Mouse (Mus musculus) heart, postnatal 0 days (tissue): ENCODE measurements at regions not wholly inside any gene's neighbourhood (a gene's known extent, or its start where the extent isn't known, plus 50 kb on each side); places are given as distances from the start of the nearest gene placed in this dataset.

ENCODE experiments used
- ATAC-seq: fragments of 200-750 bp; cut with Nextera tagmentation; 2 replicates; pipeline ENCODE4 v1.8.0; 2017; ENCODE audit warnings: low read depth, moderate number of reproducible peaks, moderate library complexity; ENCODE audit not compliant: insufficient read depth
- DNase-seq: peaks from one replicate; pipeline ENCODE4 v3.0.0-alpha.2; 2016; ENCODE audit warnings: low spot score
- H3K27ac ChIP-seq: fragments of 300-500 bp; sonication (generic); 2 replicates; pipeline ENCODE4 v1.5.1; 2014; ENCODE audit warnings: low read depth, mild to moderate bottlenecking
- H3K27me3 ChIP-seq: fragments of 300-500 bp; sonication (generic); 2 replicates; pipeline ENCODE4 v1.6.1; 2014; ENCODE audit warnings: low read length, mixed read lengths; ENCODE audit not compliant: control insufficient read depth, insufficient read depth
- H3K36me3 ChIP-seq: fragments of 300-500 bp; sonication (generic); replicated peaks from 2 replicates; pipeline ENCODE4 v1.6.1; 2014; ENCODE audit warnings: low read length, mixed read lengths; ENCODE audit not compliant: control insufficient read depth, insufficient read depth
- H3K4me1 ChIP-seq: fragments of 300-500 bp; sonication (generic); 2 replicates; pipeline ENCODE4 v1.6.1; 2014; ENCODE audit warnings: antibody characterized with exemption; ENCODE audit not compliant: control insufficient read depth, insufficient read depth
- H3K4me2 ChIP-seq: fragments of 300-500 bp; sonication (generic); 2 replicates; pipeline ENCODE4 v1.6.1; 2014; ENCODE audit warnings: low read depth, mild to moderate bottlenecking, low read length, moderate library complexity
- H3K4me3 ChIP-seq: fragments of 300-500 bp; sonication (generic); 2 replicates; pipeline ENCODE4 v1.5.1; 2014; ENCODE audit warnings: low read depth, low read length
- H3K9ac ChIP-seq: fragments of 300-500 bp; sonication (generic); replicated peaks from 2 replicates; pipeline ENCODE4 v1.6.1; 2014; ENCODE audit warnings: low read depth, low read length, mixed read lengths
- H3K9me3 ChIP-seq: fragments of 300-500 bp; sonication (generic); replicated peaks from 2 replicates; pipeline ENCODE4 v1.6.1; 2016; ENCODE audit warnings: low read length; ENCODE audit not compliant: control insufficient read depth
- CTCF ChIP-seq: IDR thresholded peaks from 2 replicates; pipeline ENCODE4 v1.5.1; 2016; ENCODE audit warnings: antibody characterized with exemption, control low read depth, low read depth
- EP300 ChIP-seq: IDR thresholded peaks from 2 replicates; pipeline ENCODE4 v1.6.1; 2016; ENCODE audit warnings: antibody characterized with exemption, low read depth
- WGBS: fragments of 180-500 bp; shearing (Covaris S2); extraction: QIAGEN DNeasy Blood & Tissue Kit; methylation state at CpG from one replicate; pipeline ENCODE4 v1.1.7; 2014; 5-methylcytosine and 5-hydroxymethylcytosine counted together

GRCm38 (mm10) chr10:67483371-67483770, 51.9 kb upstream of the Egr2 start:
- H3K36me3 ChIP-seq: no peaks in the 10 kb centered on the region
- H3K4me2 ChIP-seq: no peak overlapping the region
- 66% methylated on average over 7 of the region's 7 CpGs for WGBS
- no peaks in the 10 kb centered on the region for H3K27me3 ChIP-seq
- H3K27ac ChIP-seq: no peak overlapping the region
- H3K9ac ChIP-seq: no peak overlapping the region
- peaks cover 13% of the 10 kb centered on the region for H3K9me3 ChIP-seq
- H3K4me1 ChIP-seq: no peaks in the 10 kb centered on the region
- no peak for DNase-seq
- TF ChIP-seq EP300 (no peak), CTCF (no peak)
- no peak overlapping the region for H3K4me3 ChIP-seq
- no peak for ATAC-seq

GRCm38 (mm10) chr10:67484091-67484745, 51.1 kb upstream of the Egr2 start:
- no peaks in the 10 kb centered on the region for H3K4me1 ChIP-seq
- 75% methylated on average over 3 of the region's 3 CpGs for WGBS
- no peak overlapping the region for H3K4me2 ChIP-seq
- no peaks in the 10 kb centered on the region for H3K36me3 ChIP-seq
- H3K4me3 ChIP-seq: no peak overlapping the region
- peaks cover 13% of the 10 kb centered on the region for H3K9me3 ChIP-seq
- no peak overlapping the region for H3K27ac ChIP-seq
- no peak overlapping the region for H3K9ac ChIP-seq
- TF ChIP-seq EP300 (no peak), CTCF (no peak)
- DNase-seq: no peak
- no peaks in the 10 kb centered on the region for H3K27me3 ChIP-seq
- no peak for ATAC-seq
